Mouse (Mus musculus): ENCODE measurements around the gene Ppp2r5c. TPM values are rescaled to one million over a fixed set of nuclear protein-coding genes. Genes with fewer than 3 reads are reported as not detected.

Ppp2r5c gene
- polyA plus RNA-seq, 1 experiment from 2014 or later: 145 TPM

DNA sequence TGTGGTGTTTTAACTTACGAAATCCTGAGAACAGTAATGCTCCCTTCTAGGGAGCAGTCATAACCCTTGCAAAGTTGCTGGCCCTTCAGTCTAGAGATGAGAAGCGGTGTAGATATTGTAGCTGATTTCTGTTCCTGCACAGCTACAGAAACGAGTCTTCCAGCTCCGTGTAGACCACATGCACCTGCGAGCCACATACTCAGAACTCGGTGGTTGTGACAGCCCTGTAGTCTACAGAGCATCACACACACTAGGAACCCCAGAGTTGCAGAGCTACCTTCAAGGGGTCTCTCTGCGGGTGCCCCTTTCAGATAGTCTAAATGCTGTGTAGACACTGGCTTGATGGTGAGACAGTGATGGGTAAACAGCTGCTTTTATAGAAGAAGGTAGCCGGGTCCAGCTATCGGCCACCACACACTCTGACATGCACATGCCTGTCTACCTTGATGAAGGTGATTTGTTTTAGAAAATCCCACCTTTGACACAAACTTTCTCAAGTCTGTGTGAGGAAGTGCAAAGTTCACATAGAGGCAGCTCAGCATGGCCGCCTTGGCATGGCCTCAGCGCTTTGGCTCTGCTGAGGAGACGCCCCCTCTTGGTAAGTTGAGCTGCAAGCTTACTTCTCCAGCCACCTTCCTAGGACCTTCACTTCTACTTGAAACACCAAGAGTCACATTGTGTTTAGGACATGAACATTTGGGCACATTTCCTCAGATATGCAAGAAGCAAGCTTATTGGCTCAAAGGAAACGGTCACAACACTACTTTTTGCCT is 46.9 kb downstream of the Ppp2r5c start:
- Histone ChIP-seq H3K27me3 (replicated peaks) (no peaks in the 10 kb centered on the region), H3K27ac (no peak overlapping the region), H3K4me3 (replicated peaks) (no peak overlapping the region), H3K9me3 (no peaks in the 10 kb centered on the region), H3K4me1 (peaks cover 17% of the 10 kb centered on the region), H3K9ac (no peak overlapping the region), H3K4me2 (no peak overlapping the region), H3K36me3 (no peaks in the 10 kb centered on the region)
- ATAC-seq (ENCODE audit: insufficient read depth, low FRiP score, low read depth): no peak
- 90% methylated on average over 13 of the region's 13 CpGs for WGBS

DNA sequence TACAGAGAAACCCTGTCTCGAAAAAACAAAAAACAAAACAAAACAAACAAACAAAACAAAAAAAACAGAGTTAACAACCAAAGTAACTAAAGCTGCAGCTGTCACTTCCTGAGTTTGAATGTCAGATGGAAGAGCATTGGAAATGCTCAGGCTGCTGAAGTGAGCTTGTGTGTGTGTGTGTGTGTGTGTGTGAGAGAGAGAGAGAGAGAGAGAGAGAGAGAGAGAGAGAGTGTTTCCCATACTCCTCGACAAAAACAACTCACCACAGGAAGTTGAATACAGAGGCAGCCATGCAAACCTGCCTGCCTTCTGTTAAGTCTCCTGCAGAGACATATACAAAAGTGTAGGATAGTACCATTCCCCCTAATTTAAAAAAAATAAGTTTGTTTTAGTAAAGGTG is 47.9 kb downstream of the Ppp2r5c start:
- H3K27me3 ChIP-seq (replicated peaks): no peaks in the 10 kb centered on the region
- ATAC-seq (ENCODE audit: insufficient read depth, low FRiP score, low read depth): no peak

DNA sequence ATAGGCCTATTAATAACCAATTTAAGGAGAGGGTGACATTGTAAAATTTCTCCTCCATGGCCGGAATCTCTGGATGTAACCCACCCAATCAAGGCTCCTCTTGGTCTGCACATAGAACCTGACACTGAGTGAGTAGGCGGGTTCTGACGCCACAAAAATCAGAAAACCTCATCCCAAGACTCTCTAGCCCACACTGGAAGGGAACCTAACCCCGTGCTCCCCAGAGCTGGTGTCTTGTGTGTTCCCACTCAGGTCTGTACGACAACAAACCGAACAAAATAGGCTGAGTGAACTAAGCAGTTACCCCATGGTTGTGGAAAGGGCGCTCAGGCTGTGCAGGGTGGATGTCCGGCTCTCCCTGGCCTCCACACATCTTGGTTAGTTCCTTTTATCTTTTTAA is 48.3 kb downstream of the Ppp2r5c start:
- H3K4me1 ChIP-seq: peaks cover 28% of the 10 kb centered on the region
- no peak overlapping the region for H3K9ac ChIP-seq
- WGBS: 91% methylated on average over 8 of the region's 8 CpGs
- no peaks in the 10 kb centered on the region for H3K36me3 ChIP-seq
- no peak overlapping the region for H3K4me2 ChIP-seq
- ATAC-seq (ENCODE audit: insufficient read depth, low FRiP score, low read depth): no peak
- H3K9me3 ChIP-seq: no peaks in the 10 kb centered on the region
- no peaks in the 10 kb centered on the region for H3K27me3 ChIP-seq (replicated peaks)
- H3K27ac ChIP-seq: no peak overlapping the region
- no peak overlapping the region for H3K4me3 ChIP-seq (replicated peaks)

More for the DNA sequence above, 47.9 kb downstream of the Ppp2r5c start:
- H3K9ac ChIP-seq: no peak overlapping the region
- H3K4me3 ChIP-seq (replicated peaks): no peak overlapping the region
- no peaks in the 10 kb centered on the region for H3K36me3 ChIP-seq
- peaks cover 27% of the 10 kb centered on the region for H3K4me1 ChIP-seq
- 70% methylated on average over 2 of the region's 2 CpGs for WGBS
- H3K27ac ChIP-seq: no peak overlapping the region
- H3K4me2 ChIP-seq: no peak overlapping the region
- H3K9me3 ChIP-seq: no peaks in the 10 kb centered on the region

DNA sequence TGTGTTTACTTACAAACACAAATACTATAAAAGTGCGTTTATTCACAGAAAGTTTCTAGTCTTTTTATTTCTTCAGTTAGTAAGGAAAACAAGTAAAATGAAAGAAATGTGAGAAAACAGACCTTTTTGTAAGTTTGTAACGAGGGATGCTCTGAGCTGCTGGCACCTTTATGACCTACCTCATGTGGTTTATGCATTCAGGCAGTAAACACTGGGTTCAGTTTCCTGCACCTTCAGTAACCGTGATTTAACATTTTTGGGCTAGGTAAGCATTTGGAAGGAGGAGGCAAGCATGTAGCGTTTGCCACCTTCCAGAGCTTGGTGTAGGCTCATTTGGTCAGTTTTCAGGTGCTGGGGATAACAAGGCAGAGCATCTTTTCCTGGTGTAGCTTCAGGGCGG is 49.1 kb downstream of the Ppp2r5c start:
- Histone ChIP-seq H3K27me3 (replicated peaks) (no peaks in the 10 kb centered on the region), H3K4me3 (replicated peaks) (no peak overlapping the region), H3K9me3 (no peaks in the 10 kb centered on the region), H3K27ac (no peak overlapping the region), H3K36me3 (no peaks in the 10 kb centered on the region), H3K4me2 (no peak overlapping the region), H3K9ac (no peak overlapping the region), H3K4me1 (peaks cover 28% of the 10 kb centered on the region)
- no peak for ATAC-seq (ENCODE audit: insufficient read depth, low FRiP score, low read depth)
- WGBS: 74% methylated on average over 5 of the region's 5 CpGs

DNA sequence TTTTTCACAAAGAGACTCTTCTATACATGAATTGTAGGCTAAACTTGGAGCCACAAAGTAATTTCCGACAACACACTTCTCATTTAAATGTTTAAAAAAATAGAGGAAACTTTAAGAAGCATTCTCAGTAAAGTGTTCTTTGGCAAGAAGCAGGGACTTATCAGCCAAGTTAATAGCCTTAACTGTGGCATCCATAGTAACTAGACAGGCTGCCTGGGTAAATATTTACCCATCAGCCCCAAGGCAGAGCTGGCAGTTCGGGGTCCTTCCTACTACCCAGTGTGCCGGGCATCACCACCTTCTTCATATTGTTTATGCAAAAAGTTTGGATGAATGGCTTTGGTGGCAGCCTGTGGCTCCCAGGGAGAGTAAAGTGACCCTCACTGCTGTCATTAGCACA is 50.1 kb downstream of the Ppp2r5c start:
- no peak overlapping the region for H3K4me3 ChIP-seq (replicated peaks)
- no peak overlapping the region for H3K4me2 ChIP-seq
- H3K9ac ChIP-seq: no peak overlapping the region
- no peak for ATAC-seq (ENCODE audit: insufficient read depth, low FRiP score, low read depth)
- no peaks in the 10 kb centered on the region for H3K36me3 ChIP-seq
- whole genome bisulfite sequencing: 26% methylated on average over 3 of the region's 3 CpGs
- no peaks in the 10 kb centered on the region for H3K9me3 ChIP-seq
- H3K4me1 ChIP-seq: peaks cover 28% of the 10 kb centered on the region
- no peaks in the 10 kb centered on the region for H3K27me3 ChIP-seq (replicated peaks)
- 0 out of 2 replicates have a peak overlapping the region, but pooled peaks have one; percentile 87 for H3K27ac ChIP-seq

DNA sequence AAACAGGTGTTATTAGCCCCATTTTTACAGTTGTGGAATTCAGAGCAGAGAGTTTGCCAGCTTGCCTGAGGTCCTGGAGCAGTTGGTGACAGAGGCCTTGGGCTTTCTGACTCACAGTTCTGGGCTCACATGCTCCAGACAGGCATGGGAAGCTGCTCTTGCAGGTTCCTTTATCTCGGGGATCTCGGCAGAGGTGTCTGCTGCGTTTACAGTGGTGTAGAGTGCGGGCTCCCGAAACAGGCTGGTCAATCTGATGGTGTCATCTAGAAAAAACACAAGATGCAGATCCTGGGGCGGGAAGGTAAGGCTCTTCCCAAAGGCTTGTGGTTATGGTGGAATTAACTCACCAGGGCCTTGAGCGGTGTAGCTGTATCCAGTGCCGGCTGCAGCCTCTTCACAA is 50.6 kb downstream of the Ppp2r5c start:
- H3K4me2 ChIP-seq: no peak overlapping the region
- no peak overlapping the region for H3K9ac ChIP-seq
- no peaks in the 10 kb centered on the region for H3K36me3 ChIP-seq
- 58% methylated on average over 8 of the region's 8 CpGs for WGBS
- no peak for ATAC-seq (ENCODE audit: insufficient read depth, low FRiP score, low read depth)
- H3K4me1 ChIP-seq: peaks cover 28% of the 10 kb centered on the region
- H3K27ac ChIP-seq: peak overlapping the region; percentile 87; the same call in 1 of the 2 replicates
- H3K27me3 ChIP-seq (replicated peaks): no peaks in the 10 kb centered on the region
- H3K4me3 ChIP-seq (replicated peaks): no peak overlapping the region
- no peaks in the 10 kb centered on the region for H3K9me3 ChIP-seq

DNA sequence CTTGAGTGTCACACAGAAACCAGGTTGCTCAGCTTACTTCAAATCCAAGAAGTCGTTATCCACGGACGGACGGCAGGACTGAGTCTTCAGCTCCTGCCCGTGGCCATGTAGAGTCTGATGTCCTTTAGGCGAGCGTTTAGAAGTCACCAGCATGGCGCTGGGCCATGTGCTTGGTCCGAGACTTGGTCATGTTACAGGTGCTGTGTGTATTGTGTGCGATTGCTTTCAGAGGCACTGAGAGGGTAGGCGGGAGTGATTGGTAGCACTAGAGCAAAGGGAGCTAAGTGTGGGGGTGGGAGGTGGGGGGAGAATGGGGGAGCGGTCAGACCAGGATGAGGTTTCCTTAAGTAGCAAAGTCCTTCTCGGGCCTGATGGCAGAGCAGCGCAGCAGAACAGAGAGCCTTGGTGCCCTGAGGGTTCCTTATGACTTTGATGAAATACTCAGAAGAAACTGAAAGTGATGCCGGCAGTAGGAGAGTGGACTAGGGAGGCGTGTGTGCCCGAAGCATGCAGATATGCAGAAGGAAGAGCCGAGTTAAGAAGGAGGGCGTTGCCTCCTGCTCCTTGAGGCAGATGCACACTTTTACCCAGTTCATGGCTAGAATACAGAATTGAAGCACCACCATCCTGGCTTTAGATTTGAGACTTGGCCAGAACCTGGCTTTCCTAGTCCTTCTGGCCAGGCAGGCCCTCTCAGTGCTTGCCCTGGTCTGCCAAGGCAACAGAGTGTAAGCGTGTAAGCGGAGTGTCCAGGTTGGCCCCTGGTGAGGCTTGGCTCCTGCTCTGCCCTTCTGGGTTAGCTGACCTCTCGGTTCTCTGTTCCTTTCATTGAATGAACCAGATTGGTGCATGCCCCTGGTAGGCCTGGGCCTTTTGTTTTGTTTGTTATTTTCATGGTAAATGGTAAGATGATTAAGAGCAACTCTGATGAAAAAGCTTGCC is 51.6 kb downstream of the Ppp2r5c start:
- Histone ChIP-seq H3K9me3 (no peaks in the 10 kb centered on the region), H3K27ac (peak overlapping the region; percentile 87), H3K36me3 (no peaks in the 10 kb centered on the region), H3K4me1 (peaks cover 32% of the 10 kb centered on the region), H3K9ac (no peak overlapping the region), H3K27me3 (replicated peaks) (no peaks in the 10 kb centered on the region), H3K4me2 (peak overlapping the region; percentile 40), H3K4me3 (replicated peaks) (no peak overlapping the region)
- 69% methylated on average over 22 of the region's 22 CpGs for WGBS
- no peak for ATAC-seq (ENCODE audit: insufficient read depth, low FRiP score, low read depth)

DNA sequence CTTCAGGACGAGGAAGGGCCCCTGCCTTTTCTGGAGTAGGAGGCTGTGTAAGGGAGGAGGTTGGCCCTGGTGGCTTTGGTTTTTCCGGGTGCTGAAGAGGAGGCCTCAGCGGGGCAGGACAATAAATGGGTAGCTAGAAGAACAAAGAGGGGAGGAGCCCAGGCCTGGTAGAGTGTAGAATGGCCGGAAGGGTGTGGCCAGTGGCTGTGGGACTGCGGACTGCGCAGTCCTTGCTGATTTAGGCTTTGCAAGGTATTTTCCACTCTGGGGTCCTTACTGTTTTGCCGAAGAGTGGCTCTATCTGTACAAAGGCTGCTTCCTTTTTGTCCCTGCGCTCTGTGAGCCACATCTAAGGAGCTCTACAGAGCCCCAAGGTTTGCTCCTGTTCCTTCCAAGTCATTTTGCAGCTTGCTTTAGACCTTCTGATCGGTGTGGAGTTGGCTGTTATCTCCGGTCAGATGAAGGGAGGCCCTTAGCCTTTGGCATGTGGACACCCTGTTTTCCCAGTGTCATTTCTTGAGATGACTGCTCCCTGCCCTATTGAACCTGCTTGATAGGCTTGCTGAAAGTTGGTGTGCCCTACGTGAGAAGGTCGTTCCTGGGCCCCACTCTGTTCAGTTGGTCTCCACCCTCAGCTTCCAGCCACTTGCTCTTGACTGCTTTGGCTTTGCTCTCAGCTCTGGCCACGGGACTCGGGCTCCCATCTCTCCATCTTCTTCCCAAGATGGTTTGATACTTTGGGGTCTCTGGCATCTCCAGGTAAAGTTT is 52.5 kb downstream of the Ppp2r5c start:
- no peaks in the 10 kb centered on the region for H3K9me3 ChIP-seq
- no peaks in the 10 kb centered on the region for H3K27me3 ChIP-seq (replicated peaks)
- peak; percentile 73 for ATAC-seq (ENCODE audit: insufficient read depth, low FRiP score, low read depth)
- no peak overlapping the region for H3K9ac ChIP-seq
- no peaks in the 10 kb centered on the region for H3K36me3 ChIP-seq
- H3K4me3 ChIP-seq (replicated peaks): no peak overlapping the region
- H3K4me2 ChIP-seq: peak overlapping the region; percentile 40
- H3K27ac ChIP-seq: peak overlapping the region; percentile 87
- H3K4me1 ChIP-seq: peaks cover 38% of the 10 kb centered on the region
- WGBS: 60% methylated on average over 14 of the region's 14 CpGs

DNA sequence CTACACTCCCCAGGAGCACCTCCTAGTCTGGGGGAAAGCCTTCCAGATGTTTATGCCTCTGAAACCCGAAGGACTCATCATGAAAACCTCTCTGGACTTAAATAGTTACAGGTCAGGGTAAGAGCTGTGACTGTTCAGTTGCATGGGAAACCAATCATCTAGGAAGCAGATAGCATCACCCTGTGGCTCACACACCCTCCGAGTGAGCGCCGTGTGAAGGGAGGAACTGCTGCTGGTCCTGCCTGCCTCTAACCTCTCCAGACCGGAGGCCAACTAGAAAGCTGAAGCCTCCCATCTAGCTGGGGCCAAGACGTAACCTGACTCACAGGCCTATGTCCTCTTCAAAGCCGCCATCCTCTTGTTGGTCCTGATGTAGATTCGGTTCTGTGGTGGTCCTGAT is 53.2 kb downstream of the Ppp2r5c start:
- ATAC-seq (ENCODE audit: insufficient read depth, low FRiP score, low read depth): no peak
- no peak overlapping the region for H3K4me3 ChIP-seq (replicated peaks)
- no peaks in the 10 kb centered on the region for H3K27me3 ChIP-seq (replicated peaks)
- no peak overlapping the region for H3K9ac ChIP-seq
- H3K27ac ChIP-seq: peak overlapping the region; percentile 87
- H3K36me3 ChIP-seq: no peaks in the 10 kb centered on the region
- H3K4me1 ChIP-seq: peaks cover 45% of the 10 kb centered on the region
- WGBS: 89% methylated on average over 8 of the region's 8 CpGs
- no peaks in the 10 kb centered on the region for H3K9me3 ChIP-seq
- H3K4me2 ChIP-seq: no peak overlapping the region

DNA sequence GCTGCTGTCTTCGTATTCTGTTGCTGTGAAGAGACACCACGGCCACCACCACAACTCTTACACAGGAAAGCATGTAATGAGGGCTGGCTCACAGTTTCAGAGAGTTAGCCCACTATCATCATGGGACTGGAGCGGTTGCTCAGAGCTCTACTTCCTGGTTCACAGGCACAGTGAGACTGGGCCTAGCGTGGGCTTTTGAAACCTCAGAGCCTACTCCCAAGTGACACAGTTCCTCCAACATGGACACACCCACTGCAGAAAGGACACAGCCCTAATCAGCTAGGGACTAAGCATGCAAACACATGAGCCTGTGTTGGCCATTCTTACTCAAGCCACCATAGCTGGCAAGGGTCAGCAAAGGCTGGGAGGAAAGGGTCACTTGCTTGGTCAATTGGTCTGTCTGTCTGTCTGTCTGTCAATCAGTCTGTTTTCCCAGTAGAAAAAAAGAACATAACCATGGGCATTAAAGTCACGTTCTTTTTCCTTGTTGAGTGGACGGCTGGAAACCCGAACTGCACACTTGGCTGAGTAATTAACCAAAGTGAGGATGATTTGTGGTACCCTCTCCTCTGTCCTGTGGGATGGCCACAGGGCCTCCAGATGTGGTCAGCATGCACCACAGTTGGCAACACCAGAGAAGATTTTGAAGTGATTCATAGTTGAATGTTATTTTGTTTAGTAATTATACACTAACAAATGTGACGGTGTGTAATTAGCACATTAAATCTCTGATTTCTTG is 56.7 kb downstream of the Ppp2r5c start:
- Histone ChIP-seq H3K27ac (peak overlapping the region; percentile 0; the same call in 1 of the 2 replicates), H3K9me3 (no peaks in the 10 kb centered on the region), H3K27me3 (replicated peaks) (no peaks in the 10 kb centered on the region), H3K4me2 (no peak overlapping the region), H3K36me3 (no peaks in the 10 kb centered on the region), H3K4me3 (replicated peaks) (no peak overlapping the region), H3K9ac (no peak overlapping the region), H3K4me1 (peaks cover 42% of the 10 kb centered on the region)
- 69% methylated on average over 8 of the region's 8 CpGs for WGBS
- peak; percentile 48 for ATAC-seq (ENCODE audit: insufficient read depth, low FRiP score, low read depth)

DNA sequence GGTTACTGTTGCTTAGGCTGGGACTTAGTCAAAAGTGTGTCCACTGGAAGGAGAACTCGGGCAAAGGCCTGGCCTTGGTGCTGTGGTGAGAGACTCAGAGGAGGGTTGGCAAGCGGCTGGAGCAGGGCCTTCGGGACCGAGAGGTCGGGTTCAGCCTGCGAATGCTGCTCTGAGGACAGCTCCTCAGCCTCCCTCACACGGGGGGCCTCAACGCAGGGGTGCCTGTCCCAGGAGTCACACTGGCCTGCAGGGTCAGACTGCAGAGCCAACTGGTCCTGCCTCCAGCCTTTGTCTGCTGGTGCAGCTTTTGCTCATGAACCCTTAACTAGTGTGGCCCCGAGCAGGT is 57.2 kb downstream of the Ppp2r5c start:
- Histone ChIP-seq H3K9ac (no peak overlapping the region), H3K27me3 (replicated peaks) (no peaks in the 10 kb centered on the region), H3K4me1 (peaks cover 39% of the 10 kb centered on the region), H3K4me3 (replicated peaks) (no peak overlapping the region), H3K9me3 (no peaks in the 10 kb centered on the region), H3K27ac (peak overlapping the region; percentile 0; the same call in 1 of the 2 replicates), H3K36me3 (no peaks in the 10 kb centered on the region), H3K4me2 (no peak overlapping the region)
- ATAC-seq (ENCODE audit: insufficient read depth, low FRiP score, low read depth): no peak
- WGBS: 57% methylated on average over 9 of the region's 9 CpGs
